Mouse (Mus musculus) kidney, postnatal 14 days (tissue): ENCODE results near the gene Gm21900.
"Not testable (repeated sequence)": the region's sequence is repeated elsewhere in the genome, so short reads cannot be mapped to it uniquely, and the experiment has no call there.

Experiments used
- DNase-seq: peaks from one replicate; pipeline ENCODE4 v3.0.0; 2022; ENCODE audit warnings: mixed read lengths

Gene Gm21900

GRCm38 (mm10) chrY:10616061-10616460 lies at the start of gene Gm21900:
Gene Gm21900 (plus strand): TSS chrY:10616361.
- DNase-seq, result not testable (repeated sequence)

GRCm38 (mm10) chrY:10643516-10643915 lies 27.4 kb downstream of the Gm21900 start:
- DNase-seq, result peak; percentile 16
